Mouse (Mus musculus) limb, embryonic 12.5 days (tissue): ENCODE measurements around the gene Zfp580. TPM values are rescaled to one million over a fixed set of nuclear protein-coding genes. Genes with fewer than 3 reads are reported as not detected.

Experiments
- polyA plus RNA-seq: library from polyadenylated mRNA; unstranded; fragments of >200 nt; fragmentation: Nextera tagmentation; extraction: Ambion mirVana; gene quantifications from 2 replicates; pipeline ENCODE4 v1.2.1, GENCODE M21; 2016

The Zfp580 gene
- polyA plus RNA-seq, 1 experiment from 2014 or later: 29.3 TPM

Other genes with a start within 250 kb of the Zfp580 start
- gene Ube2s, start 238.9 kb upstream of the Zfp580 start, polyA plus RNA-seq: 437 and 457 TPM in 2 replicates
- 0.12 and 0.21 TPM in 2 replicates for gene Shisa7, start 206.8 kb upstream of the Zfp580 start, polyA plus RNA-seq
- gene Isoc2b, start 181.3 kb upstream of the Zfp580 start, polyA plus RNA-seq: 4.2 and 5.2 TPM in 2 replicates
- gene Isoc2a, start 174.4 kb upstream of the Zfp580 start, polyA plus RNA-seq: 0.97 and 1.3 TPM in 2 replicates
- gene Gm36210, start 145.0 kb upstream of the Zfp580 start, polyA plus RNA-seq: not detected in 2 replicates
- 3.6 and 4.2 TPM in 2 replicates for gene Zfp628, start 136.3 kb upstream of the Zfp580 start, polyA plus RNA-seq
- gene Nat14, start 129.5 kb upstream of the Zfp580 start, polyA plus RNA-seq: 3.1 and 4.4 TPM in 2 replicates
- 2.5 and 3.1 TPM in 2 replicates for gene Ssc5d, start 125.8 kb upstream of the Zfp580 start, polyA plus RNA-seq
- 0.29 and 0.51 TPM in 2 replicates for gene Sbk2, start 87.1 kb upstream of the Zfp580 start, polyA plus RNA-seq
- gene Sbk3, start 80.4 kb upstream of the Zfp580 start, polyA plus RNA-seq: not detected in 2 replicates
- 34.0 and 39.9 TPM in 2 replicates for gene Zfp579, start 55.4 kb upstream of the Zfp580 start, polyA plus RNA-seq
- 7.1 and 7.8 TPM in 2 replicates for gene Zfp524, start 37.1 kb upstream of the Zfp580 start, polyA plus RNA-seq
- 57.9 and 58.9 TPM in 2 replicates for gene Fiz1, start 36.8 kb upstream of the Zfp580 start, polyA plus RNA-seq
- gene Gm44973, start 36.0 kb upstream of the Zfp580 start, polyA plus RNA-seq: 1.2 TPM in 1 of 2 replicates, not detected in the other
- 7.0 and 8.1 TPM in 2 replicates for gene Zfp865, start 31.2 kb upstream of the Zfp580 start, polyA plus RNA-seq
- 27.3 and 27.5 TPM in 2 replicates for gene Ccdc106, start 31.0 kb upstream of the Zfp580 start, polyA plus RNA-seq
- gene 4632433K11Rik, start 17.4 kb upstream of the Zfp580 start, polyA plus RNA-seq: not detected in 2 replicates
- 4.7 and 5.2 TPM in 2 replicates for gene Zfp784, start 13.1 kb upstream of the Zfp580 start, polyA plus RNA-seq
- 171 and 175 TPM in 2 replicates for gene U2af2, start 10.6 kb downstream of the Zfp580 start, polyA plus RNA-seq
- gene Epn1, start 28.7 kb downstream of the Zfp580 start, polyA plus RNA-seq: 62.8 and 67.3 TPM in 2 replicates
- gene Rfpl4, start 65.4 kb downstream of the Zfp580 start, polyA plus RNA-seq: 0.14 TPM in 1 of 2 replicates, not detected in the other
- gene Rasl2-9, start 74.4 kb downstream of the Zfp580 start, polyA plus RNA-seq: 0.34 TPM in 1 of 2 replicates, not detected in the other
- not detected in 2 replicates for gene Vmn1r55, start 98.1 kb downstream of the Zfp580 start, polyA plus RNA-seq
- gene Vmn1r56, start 145.2 kb downstream of the Zfp580 start, polyA plus RNA-seq: not detected in 2 replicates
- gene Vmn1r57, start 167.0 kb downstream of the Zfp580 start, polyA plus RNA-seq: not detected in 2 replicates